Mouse (Mus musculus) spleen, adult 2 months (tissue): ENCODE data around the gene Ocel1. TPM values are rescaled to one million over a fixed set of nuclear protein-coding genes. Genes with fewer than 3 reads are reported as not detected.

Experiments
- DNase-seq, 2 experiments: peaks; one replicate each; pipeline versions ENCODE4 v3.0.0 to v3.0.0-alpha.2; 2012 to 2021; ENCODE audit warnings: low spot score in 2 of 2, low read depth in 1 of 2
- H3K27ac ChIP-seq: fragments of 200-500 bp; 2 replicates; pipeline ENCODE4 v1.5.1; 2012; ENCODE audit warnings: low read length, inconsistent platforms; ENCODE audit not compliant: insufficient read depth
- H3K27me3 ChIP-seq: fragments of 200-500 bp; 2 replicates; pipeline ENCODE4 v1.6.1; 2012; ENCODE audit warnings: mild to moderate bottlenecking, moderate library complexity, low read length, inconsistent platforms; ENCODE audit not compliant: control insufficient read depth, insufficient read depth
- H3K36me3 ChIP-seq: fragments of 200-500 bp; 2 replicates; pipeline ENCODE4 v1.6.1; 2012; ENCODE audit warnings: mild to moderate bottlenecking, low read length, inconsistent platforms; ENCODE audit not compliant: control insufficient read depth, insufficient read depth
- H3K4me1 ChIP-seq: fragments of 200-500 bp; 2 replicates; pipeline ENCODE4 v1.6.1; 2011; ENCODE audit warnings: inconsistent platforms; ENCODE audit not compliant: control insufficient read depth, insufficient read depth, insufficient read length
- H3K4me3 ChIP-seq: fragments of 200-500 bp; 2 replicates; pipeline ENCODE4 v1.5.1; 2011; ENCODE audit warnings: mild to moderate bottlenecking, inconsistent platforms; ENCODE audit not compliant: insufficient read depth, insufficient read length; ENCODE audit errors: extremely low read depth
- CTCF ChIP-seq: fragments of 200-500 bp; IDR thresholded peaks from 2 replicates; pipeline ENCODE4 v1.5.1; 2011; ENCODE audit warnings: mild to moderate bottlenecking, inconsistent platforms; ENCODE audit not compliant: insufficient read depth, insufficient read length, insufficient replicate concordance; ENCODE audit errors: extremely low read depth
- POLR2A ChIP-seq: fragments of 200-500 bp; IDR thresholded peaks from 2 replicates; pipeline ENCODE4 v1.6.1; 2011; ENCODE audit warnings: low read depth, low read length, inconsistent platforms
- WGBS: fragments of 180-500 bp; shearing (Covaris S2); methylation state at CpG from one replicate; pipeline ENCODE4 v1.1.7; 2018; 5-methylcytosine and 5-hydroxymethylcytosine counted together
- polyA plus RNA-seq: library from polyadenylated mRNA; depleted of rRNA; stranded (reverse); fragments of >200 nt; gene quantifications from 2 replicates; pipeline ENCODE4 v1.2.3, GENCODE M21; 2012

The Ocel1 gene
- polyA plus RNA-seq, 1 experiment = 16.8 TPM

DNA sequence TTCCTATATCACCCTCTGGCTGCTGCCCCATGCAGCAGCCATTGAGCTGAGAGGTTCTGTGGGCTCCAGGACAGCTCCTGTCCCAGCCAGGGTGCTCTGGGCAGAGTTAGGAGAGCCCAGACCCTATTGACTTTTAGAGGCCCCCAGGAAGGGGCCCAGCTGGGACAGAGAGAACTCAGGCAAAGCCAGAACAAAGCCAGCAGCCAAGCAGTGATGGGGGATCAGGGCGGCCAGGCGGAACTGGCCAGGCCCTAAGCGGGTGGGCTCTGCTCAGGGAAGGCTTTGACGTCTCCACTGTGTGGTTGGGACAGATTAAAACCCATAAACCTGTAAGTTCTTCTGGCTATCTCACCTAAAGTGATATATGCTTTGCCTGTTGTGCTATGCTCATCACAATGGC lies 7.9 kb downstream of the Ocel1 start:
- WGBS = 81% methylated on average over 4 of the region's 4 CpGs
- Histone ChIP-seq H3K27ac (no peak overlapping the region), H3K4me1 (peaks cover 25% of the 10 kb centered on the region), H3K4me3 (no peak overlapping the region), H3K27me3 (peaks cover 13% of the 10 kb centered on the region), H3K36me3 (peaks cover 3% of the 10 kb centered on the region)
- DNase-seq = no peak
- TF ChIP-seq POLR2A (no peak), CTCF (no peak)

DNA sequence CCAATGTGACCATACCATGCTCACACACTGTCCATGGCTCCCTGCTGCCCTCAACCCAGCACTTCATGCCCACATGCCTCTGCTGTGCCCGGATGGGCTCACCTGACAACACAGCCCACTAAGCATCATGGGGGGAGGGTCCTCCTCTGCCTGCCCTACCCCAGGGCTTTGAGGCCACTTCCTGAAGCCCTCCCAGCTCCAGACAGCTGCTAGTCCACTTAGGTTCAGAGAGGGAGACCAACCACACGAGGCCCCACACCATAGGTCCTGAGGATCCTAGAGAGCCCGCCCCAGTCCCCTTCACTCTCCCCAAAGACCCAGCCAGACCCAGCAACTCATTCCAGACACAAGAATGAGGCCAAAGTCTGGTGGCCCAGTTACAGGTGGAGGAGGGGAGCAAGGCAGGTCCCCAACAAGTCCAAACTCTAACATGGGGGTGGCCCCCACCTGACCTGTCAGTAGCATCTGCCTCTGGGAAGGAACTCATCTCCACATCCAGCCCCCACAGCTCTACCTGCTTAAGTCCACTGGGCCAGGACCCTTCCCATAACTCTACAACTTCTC lies 8.5 kb downstream of the Ocel1 start:
- peaks cover 13% of the 10 kb centered on the region for H3K27me3 ChIP-seq
- no peak for DNase-seq
- H3K27ac ChIP-seq = no peak overlapping the region
- H3K4me3 ChIP-seq = no peak overlapping the region
- TF ChIP-seq POLR2A (no peak), CTCF (no peak)
- WGBS = 82% methylated on average over 3 of the region's 3 CpGs
- no peaks in the 10 kb centered on the region for H3K36me3 ChIP-seq
- peaks cover 25% of the 10 kb centered on the region for H3K4me1 ChIP-seq

- H3K4me1 ChIP-seq = peaks cover 25% of the 10 kb centered on the region
- H3K27ac ChIP-seq = 0 out of 2 replicates have a peak overlapping the region, but pooled peaks have one; percentile 81
- 11% methylated on average over 72 of the region's 72 CpGs for WGBS
- peak overlapping the region; percentile 64; the same call in 1 of the 2 replicates for H3K4me3 ChIP-seq
- TF ChIP-seq POLR2A = no peak
- TF ChIP-seq CTCF = no peak
- peaks cover 13% of the 10 kb centered on the region for H3K27me3 ChIP-seq
- no peak for DNase-seq
- H3K36me3 ChIP-seq = no peaks in the 10 kb centered on the region
Observed at GRCm38 (mm10) chr8:71380178-71381171, 9.4 kb downstream of the Ocel1 start.

GRCm38 (mm10) chr8:71381421-71381970 lies 10.4 kb downstream of the Ocel1 start, which contains the start of gene Nr2f6:
Gene Nr2f6 (minus strand): TSS chr8:71381960.
- peak within 1 kb of the TSS; percentile 72 for H3K4me3 ChIP-seq
- peak within 1 kb of the TSS; percentile 81 for H3K27ac ChIP-seq
- peak in 1 of 2 experiments; percentile 46 for DNase-seq
- under 1% methylated on average over 82 of the region's 89 CpGs for WGBS
- H3K27me3 ChIP-seq = peaks cover 13% of the 10 kb centered on the region
- TF ChIP-seq POLR2A (no peak), CTCF (no peak)
- no peaks in the 10 kb centered on the region for H3K36me3 ChIP-seq
- peaks cover 15% of the 10 kb centered on the region for H3K4me1 ChIP-seq

DNA sequence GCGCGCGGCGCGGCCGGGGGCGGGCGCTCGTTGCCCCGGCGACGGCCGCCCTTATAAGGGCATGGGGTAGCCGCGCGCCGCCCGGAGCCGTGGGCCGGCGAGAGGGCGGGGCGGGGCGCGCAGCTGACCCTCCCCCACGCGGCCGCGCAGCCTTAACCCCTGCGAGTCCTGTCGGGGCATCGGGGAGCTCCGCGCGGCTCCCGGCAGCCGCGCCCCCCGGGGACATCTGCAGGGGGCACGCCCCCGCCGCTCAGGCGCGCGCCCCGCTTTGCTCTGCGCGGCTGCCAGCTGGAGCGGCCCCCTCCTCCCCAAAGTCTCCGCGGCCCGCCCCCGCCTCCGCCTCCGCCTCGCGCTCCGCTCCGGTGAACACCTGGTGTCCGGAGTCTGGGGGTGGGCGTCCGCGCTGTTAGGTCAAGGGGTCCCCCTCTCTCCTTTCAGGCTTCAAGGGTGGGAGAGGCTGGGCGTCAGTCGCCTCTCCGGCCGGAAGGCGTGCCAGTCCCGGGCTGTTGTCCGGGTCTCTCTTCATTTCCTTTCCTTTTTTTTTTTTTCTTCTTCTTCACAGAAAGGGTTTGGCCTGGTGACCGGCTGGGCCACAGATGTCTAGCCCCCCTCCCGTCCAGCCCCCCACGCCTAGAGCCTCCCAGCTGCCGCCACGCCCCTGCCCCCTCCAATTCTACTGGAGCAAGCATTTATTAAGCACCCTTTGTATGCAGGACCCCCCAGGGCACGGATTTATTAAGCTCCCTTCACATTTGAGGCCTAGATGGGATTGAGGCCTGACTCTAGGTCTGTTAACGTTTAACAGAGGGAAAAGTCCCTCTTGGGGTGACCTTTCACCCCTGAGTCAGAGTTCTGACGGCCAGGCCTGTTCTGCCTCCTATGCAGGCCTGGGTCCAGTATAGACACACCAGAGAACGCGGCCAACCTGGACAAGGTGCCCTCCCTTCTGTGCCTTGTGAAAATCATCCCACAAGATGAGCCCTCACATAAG lies 11.2 kb downstream of the Ocel1 start:
- Histone ChIP-seq H3K4me1 (peaks cover 13% of the 10 kb centered on the region), H3K4me3 (peak overlapping the region; percentile 72), H3K27me3 (peaks cover 13% of the 10 kb centered on the region), H3K27ac (peak overlapping the region; percentile 79), H3K36me3 (no peaks in the 10 kb centered on the region)
- DNase-seq = peak in 1 of 2 experiments; percentile 79
- TF ChIP-seq CTCF (no peak), POLR2A (no peak)
- 11% methylated on average over 54 of the region's 80 CpGs for WGBS

- 88% methylated on average over 12 of the region's 12 CpGs for WGBS
- Histone ChIP-seq H3K4me3 (no peak overlapping the region), H3K27me3 (peaks cover 13% of the 10 kb centered on the region), H3K4me1 (peaks cover 13% of the 10 kb centered on the region), H3K36me3 (no peaks in the 10 kb centered on the region), H3K27ac (no peak overlapping the region)
- DNase-seq = no peak
- TF ChIP-seq POLR2A = no peak
- TF ChIP-seq CTCF = no peak
Observed at GRCm38 (mm10) chr8:71383396-71383795, 12.3 kb downstream of the Ocel1 start.
